Mouse (Mus musculus) adipose tissue, adult 10 weeks (tissue): ENCODE measurements around the gene Sncg. TPM values are rescaled to one million over a fixed set of nuclear protein-coding genes. Genes with fewer than 3 reads are reported as not detected.

ENCODE experiments used
- polyA plus RNA-seq: library from polyadenylated mRNA; stranded (reverse); fragments of 350-450 nt; fragmentation: Illumina TruSeq; extraction: RNeasy Lipid Tissue Mini Kit (QIAGEN cat#74804); gene quantifications from one replicate; pipeline ENCODE4 v1.2.3, GENCODE M21; 2014; ENCODE audit warnings: low read depth, low replicate concordance

Gene Sncg
- polyA plus RNA-seq, result 744 TPM

GRCm38 (mm10) chr14:34374577-34374976, at the start of gene Sncg:
Sncg (minus strand) TSS chr14:34374789.

GRCm38 (mm10) chr14:34375415-34375904, 871 bp upstream of the Sncg start, which contains the start of gene Mmrn2:
Mmrn2 (plus strand) TSS chr14:34375465.

GRCm38 (mm10) chr14:34355301-34355700, 19.3 kb downstream of the Sncg start, which contains the start of gene Fam25c:
Fam25c (minus strand) TSS chr14:34355433.

Other genes starting within 250 kb of the Sncg start
- gene Npy4r, start 222.3 kb downstream of the Sncg start, polyA plus RNA-seq, result not detected
- 0.65 TPM for gene Gprin2, start 173.1 kb downstream of the Sncg start, polyA plus RNA-seq
- 2.7 TPM for gene Syt15, start 155.2 kb downstream of the Sncg start, polyA plus RNA-seq
- gene Shld2, start 64.3 kb downstream of the Sncg start, polyA plus RNA-seq, result 8.5 TPM
- gene Glud1, start 64.1 kb downstream of the Sncg start, polyA plus RNA-seq, result 128 TPM
- not detected for gene Fam25c, start 19.4 kb downstream of the Sncg start, polyA plus RNA-seq
- gene Mmrn2, start 676 bp upstream of the Sncg start, polyA plus RNA-seq, result 17.7 TPM
- 35.4 TPM for gene Bmpr1a, start 128.6 kb upstream of the Sncg start, polyA plus RNA-seq
- gene 9230112D13Rik, start 148.0 kb upstream of the Sncg start, polyA plus RNA-seq, result 0.45 TPM
- 2.4 TPM for gene Ldb3, start 213.9 kb upstream of the Sncg start, polyA plus RNA-seq
- not detected for gene Opn4, start 225.4 kb upstream of the Sncg start, polyA plus RNA-seq